Mouse (Mus musculus): Measurements from ENCODE around the gene Laptm5. TPM values are rescaled to one million over a fixed set of nuclear protein-coding genes. Genes with fewer than 3 reads are reported as not detected.
A peak's percentile ranks its signal among the peaks of the same experiment; 100 is the strongest.

Laptm5 gene
- polyA plus RNA-seq, 2 experiments from 2014 or later: 1,726 to 2,325 TPM

DNA sequence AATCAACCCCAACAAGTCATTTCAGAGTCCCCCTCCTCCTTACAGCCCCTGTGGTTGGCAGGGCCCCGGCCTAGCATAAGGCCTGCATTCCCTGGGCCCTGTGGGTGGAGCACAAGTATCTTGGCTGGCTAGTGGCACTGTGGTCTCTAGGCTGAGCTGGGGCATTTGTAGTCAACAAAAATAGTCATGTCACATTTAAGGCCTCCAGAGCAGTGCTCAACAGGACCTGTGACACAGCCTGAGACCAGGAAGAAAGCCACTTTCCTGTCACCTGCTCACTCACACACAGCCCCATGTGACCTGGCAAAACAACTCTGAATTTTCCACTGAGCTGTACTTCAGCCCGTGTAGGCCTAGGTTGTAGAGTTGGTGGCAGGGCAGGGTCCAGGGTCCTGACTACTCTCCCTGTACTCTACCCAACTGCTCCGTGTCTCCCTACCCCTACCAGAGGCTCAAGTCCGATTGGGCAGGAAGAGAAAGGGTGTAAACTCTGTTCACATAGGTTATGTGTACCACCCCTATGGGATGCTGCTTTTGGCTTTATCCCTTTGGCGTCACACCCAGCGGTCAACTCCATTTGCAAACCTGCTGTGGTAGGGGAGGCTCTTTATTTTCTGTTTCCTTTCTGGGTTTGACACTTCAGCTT, 13.0 kb upstream of the Laptm5 start:
- peak; percentile 80 for ATAC-seq

DNA sequence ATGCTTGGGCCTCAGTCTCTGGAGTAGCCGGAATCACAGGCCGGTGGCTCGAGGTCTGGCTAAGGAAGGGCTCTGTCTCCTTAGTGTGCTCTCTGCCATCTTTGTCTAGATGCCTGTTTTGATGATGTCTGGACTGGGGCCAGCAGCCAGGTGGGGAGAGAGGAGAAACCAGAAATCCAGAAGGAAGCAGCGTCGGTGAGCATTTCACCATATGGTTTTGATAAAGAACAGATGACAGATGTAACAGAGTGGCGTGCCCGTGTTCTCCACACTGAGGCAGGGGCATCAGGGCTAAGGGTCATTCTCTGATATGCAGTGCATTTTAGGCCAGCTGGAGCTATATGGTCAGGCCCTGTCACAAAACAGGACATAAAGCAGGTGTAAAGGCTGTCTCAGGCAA, 12.2 kb upstream of the Laptm5 start:
- no peak for ATAC-seq

DNA sequence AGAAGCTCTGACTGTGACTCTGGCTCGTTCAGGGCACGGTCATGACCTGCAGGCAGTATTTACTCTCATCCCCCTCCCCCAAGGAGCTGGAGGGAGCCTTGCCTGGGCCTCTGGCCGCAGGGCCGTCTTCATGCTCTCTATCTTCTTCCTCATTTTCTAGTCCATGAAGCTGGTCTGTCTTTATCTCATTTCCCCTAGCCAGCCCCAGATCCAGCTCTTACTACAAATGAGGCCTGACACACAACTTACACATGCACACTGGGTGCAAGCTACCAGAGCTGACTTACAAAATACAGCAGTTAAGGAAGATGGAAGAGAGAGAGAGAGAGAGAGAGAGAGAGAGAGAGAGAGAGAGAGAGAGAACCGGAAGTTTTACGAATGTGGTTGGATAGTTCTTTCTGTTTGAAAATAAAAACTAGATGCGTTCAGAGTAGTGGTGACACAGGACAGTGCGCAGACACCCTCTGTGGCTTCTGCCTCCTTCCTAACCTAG, 10.6 kb upstream of the Laptm5 start:
- peak; percentile 61 for ATAC-seq

DNA sequence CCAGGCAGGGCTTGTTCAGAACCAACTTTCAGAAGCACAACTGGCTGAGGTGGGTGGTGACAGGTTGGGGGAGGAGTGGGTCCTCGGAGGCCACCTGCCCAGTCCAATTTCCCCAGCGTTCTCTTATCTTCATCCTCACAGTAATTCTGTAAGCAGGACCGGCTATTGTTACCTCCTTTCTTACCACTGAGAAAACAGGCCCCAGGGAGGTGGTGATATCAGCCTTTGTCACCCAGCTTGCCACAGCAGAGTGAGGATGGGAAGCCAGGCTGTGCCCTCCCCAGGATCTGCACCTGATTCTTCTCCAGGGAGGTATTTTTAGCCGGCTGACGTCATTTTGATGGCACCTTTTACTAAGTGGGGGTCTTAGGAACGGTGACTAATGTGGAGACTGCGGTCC, 7.9 kb upstream of the Laptm5 start:
- ATAC-seq: no peak

DNA sequence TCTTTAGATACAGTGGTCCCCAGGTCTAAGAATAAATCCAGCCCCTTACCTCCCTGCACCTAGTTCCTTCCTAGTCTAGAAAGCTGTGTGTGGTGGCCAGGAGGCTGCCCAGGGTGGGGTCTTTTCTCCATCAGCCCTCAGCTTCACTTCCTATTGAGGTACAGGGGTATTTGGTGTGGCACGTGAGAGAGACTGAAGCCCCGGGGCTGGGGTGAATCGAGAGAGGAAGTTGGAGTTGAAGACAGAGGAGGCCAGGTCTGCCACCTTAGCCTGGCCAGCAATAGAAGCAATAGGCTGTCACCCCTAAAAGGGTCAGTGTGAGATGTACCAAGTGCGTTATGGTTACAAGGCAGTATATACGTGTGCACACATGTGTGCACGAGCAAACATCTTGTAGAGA, 7.0 kb upstream of the Laptm5 start:
- no peak for ATAC-seq

DNA sequence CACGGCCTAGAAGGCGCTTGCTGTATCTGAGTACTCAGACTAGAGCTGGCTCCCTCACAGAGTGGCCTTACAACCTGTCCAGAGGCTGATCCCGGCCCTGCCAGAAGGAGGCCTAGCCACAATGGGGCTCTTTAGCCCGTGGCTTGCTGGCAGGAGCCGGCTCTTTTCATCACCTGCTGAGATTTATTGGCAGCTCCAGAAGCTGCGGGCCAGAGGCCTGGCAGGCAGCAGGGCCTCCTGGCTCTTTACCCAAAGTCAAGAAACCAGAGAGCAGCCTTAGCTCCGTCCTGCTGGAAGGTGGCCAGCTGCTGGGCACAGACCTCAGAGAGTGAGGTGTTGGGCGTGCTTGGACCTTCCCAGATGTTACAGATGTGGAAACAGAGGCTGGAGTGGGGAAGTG, 6.6 kb upstream of the Laptm5 start:
- no peak for ATAC-seq

DNA sequence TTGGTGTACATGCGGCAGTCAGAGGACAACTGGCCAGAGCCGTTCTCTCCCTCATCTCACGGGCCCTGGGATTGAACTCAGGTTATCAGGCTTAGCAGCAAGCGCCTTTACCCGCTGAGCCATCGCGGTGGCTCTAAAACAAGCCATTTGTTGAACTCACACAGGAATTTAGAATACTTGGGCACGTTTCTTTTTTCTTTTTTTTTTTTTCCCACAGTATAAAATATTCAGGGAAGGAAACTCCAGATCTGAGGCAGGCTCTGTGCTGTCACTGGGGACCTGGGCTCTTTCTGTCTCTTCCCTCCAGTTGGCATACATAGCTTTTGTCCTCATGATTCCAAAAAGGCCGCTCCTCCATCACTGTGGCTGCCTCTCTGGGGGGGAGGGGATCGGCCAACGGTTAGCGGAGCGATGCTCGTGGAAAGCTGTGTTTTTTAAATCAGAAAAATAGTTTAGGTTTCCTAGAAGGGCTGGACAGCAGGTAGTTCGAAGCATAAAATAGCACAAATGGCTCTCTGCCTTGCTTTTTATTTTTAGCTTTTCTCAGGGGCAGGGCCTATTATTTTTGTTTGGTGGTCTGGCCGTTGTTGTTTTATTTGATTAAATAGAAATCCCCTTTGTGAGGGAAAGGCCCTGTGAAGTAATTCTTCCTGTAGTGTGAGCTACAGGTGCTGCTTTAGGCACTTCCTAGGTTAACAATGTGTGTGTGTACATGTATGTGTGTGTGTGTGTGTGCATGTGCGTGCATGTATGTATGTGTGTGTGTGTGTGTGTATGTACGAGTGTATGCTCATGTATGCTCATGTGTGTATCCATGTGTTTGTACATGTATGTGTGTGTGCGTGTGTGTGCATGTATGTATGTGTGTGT, 5.5 kb upstream of the Laptm5 start:
- ATAC-seq: no peak

DNA sequence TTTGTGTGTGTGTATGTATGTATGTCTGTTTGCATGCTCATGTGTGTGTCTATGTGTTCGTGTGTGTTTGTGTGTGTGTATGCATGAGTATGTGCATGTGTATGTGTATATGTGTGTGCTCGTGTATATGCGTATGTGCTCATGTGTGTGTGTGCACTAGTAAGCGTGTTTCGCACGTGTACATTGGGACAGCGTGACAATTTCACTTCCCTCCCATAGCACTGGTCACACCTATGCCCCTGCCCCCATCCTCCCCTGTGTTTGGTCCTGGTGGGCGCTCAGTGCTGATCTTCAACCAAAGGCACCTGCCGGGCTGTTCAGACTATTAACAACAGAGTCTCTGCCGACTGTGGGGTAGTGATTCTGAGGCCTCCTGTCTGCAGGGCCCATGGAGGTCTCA, 4.8 kb upstream of the Laptm5 start:
- no peak for ATAC-seq

DNA sequence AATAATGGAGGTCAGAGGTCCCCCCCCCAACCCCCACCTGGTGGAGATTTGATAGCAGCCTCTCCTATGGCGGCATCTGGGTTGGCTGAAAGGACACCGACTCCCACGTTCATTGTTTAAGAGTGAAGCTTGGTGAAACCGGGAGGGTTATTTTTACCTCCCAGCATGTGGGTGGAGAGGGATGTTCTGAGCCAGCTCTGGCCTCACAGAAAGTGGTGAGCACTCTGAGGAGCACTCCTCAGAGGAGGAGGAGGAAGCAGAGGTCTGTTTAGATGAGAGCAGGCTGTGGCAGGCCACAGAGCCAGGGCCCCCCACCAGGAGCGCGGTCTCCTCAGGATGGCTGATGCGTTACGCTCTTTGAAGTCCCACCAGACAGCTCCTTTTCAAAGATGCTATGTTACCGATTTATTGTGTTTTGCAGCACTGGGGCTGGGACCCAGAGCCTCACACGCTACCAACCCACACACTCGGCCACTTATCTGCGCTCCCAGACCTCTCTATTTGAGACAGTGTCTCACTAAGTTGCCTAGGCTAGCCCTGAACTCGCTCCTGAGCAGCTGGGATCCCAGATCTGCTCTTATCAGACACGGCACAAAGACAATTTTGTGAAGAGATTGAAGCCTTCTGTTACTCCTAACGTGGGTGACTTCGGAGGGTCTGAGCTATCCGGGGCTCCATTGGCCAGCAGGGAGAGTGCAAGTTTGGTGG, 3.6 kb upstream of the Laptm5 start:
- no peak for ATAC-seq

DNA sequence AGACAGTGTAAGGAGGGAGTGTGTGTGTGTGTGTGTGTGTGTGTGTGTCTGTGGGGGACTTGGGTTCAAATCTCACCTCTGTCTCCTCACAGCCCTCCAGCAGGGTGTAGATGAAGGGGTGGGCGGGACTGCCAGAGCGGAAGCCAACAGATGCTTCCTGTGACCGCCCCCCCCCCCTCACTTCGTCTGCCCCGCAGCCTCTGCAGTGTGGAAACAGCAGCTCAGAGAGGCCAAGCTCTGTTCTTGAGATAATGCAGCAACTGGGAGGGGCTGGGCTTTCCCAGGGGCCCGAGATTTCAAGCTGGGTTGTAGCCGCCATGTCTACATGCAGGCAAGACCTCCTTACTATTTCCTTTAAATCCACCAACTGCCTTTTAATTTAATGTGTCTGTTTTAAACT, 2.3 kb upstream of the Laptm5 start:
- ATAC-seq: peak; percentile 59

DNA sequence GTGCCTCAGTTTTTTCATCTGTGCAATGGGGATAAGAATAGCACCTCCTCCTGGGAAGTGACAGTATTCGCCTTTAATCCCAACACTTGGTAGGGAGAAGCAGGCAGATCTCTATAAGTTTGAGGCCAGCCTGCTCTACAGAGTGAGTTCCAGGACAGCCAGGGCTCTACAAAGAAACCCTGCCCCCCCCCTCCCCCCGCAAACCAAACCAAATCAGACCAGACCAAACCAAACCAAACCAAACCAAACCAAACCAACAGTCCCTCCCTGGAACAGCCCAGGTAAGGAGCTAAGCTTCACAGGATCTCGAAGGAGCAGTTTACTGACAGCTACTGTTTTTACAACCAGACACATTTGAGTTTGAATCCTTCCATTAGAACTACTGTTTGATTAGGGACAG, 299 bp upstream of the Laptm5 start:
- no peak for ATAC-seq

DNA sequence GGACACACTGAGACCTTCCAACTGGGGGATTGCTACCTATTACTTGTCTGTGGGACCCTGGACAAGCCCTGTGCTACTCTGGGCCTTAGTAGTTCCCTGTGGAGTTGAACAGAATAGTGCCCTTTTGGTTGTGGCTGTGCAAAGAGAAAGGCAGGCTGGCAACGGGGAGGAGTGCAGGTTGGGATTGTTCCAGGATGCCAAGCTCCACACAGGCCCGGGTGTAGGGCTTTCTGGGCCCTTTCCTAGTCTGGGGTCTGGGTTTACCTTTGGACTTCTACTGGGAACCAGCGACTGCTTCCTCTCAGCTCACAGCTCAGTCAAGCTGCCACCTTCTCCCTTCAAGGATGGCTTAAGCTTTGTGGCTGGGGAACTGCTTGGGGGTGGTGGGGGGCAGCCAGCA, 586 bp downstream of the Laptm5 start:
- ATAC-seq: no peak

DNA sequence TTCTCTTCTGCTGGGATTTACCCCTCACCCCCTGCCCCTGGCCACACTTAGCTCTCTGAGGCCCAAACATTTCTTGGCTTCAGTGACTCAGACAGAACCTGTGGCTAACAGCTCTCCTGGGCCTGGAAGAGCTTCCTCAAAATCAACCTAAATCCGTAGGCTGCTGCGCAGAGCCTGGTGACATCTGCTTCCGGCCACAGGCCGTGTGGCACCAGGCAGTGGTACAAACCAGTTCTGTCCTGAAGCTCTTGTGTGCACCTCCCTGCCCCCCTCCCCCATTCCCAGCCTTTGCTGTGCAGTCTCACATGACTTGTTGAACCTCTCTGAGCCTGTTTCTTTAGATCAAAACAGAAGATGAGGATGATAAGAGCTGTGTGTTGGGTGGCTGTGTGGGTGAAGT, 1.1 kb downstream of the Laptm5 start:
- ATAC-seq: peak; percentile 75

DNA sequence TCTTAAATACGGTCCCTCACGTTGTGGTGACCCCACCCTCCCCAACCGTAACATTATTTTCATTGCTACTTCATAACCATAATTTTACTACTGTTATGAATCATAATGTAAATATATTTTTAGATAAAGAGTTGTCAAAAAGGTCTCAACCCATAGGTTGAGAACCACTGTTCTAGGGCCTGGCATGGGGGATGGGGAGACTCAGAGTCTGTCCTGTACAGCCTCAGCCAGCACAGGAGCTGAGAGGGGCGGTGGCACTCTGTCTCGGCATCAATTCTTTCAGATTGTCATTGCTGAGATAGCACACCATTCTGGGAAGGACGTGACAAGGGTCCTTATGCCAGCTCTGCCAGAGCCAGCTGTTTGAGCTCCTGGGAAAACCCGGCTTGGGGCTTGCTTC, 1.6 kb downstream of the Laptm5 start:
- peak; percentile 6 for ATAC-seq

DNA sequence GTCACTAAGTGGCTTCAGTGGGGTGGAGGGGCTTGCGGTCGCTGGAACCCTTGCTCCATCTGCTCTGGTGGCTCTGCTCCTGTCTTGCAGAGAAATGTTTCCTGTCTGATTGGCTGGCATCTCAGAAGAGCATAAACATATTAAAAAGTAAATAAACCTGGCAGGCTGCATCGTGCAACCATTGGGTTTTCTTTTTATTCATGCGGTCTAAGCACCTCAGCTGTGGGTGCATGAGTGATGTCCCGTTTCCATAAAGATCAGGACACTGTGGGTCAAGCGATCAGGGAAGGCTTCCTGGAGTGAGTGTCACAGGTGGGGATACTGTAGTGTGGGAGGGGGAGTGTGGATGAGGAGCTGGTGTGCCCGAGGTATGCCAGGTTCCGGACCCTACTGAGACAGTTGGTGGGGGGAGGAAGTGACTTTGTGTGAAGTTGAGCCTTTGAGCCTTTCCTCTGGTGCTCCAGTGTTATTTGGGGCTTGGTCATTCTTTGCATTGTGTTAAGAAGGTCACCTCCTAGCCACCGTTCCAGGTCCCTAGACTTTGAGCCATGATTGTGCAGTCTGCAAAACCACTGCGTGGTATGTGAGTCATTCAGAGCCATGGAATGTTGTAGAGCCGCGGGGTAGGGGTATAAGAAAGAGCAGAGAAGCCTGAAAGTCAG, 2.2 kb downstream of the Laptm5 start:
- ATAC-seq: no peak

DNA sequence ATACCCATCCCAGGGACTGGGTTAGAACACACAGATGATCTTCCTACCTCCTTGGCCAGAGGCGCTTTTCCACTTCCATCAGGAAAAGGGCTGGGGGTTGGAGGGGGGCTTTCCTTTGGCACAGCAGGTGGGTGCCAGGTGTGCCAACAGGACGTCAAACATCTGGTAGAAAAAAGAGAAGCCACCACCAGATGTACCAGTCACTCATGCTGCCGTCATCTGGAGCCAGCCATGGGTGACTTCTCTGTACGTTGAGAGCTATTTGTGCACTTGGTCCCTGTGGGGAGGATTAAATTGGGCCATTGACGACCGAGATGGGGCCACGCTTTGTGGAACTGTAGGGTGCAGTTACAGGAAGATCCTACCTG, 2.7 kb downstream of the Laptm5 start:
- ATAC-seq: no peak

DNA sequence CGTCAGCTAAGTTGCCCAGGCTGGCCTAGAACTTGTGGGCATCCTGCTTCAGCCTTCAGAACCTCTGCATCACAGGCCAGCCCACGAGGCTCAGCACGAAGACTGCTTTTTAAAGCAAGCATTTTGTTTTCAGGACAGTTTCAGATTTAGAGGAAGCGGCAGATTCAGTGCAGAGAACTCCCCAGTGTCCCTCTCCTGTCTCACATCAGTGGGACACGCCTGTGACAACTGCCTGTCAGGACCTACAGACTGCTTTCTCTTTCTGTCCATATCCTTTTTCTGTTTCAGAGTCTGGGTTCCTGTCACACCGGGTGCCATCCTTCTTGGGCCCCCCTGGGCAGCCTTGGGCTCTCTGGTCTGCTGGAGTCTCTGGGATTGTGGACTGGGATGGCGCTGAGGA, 3.7 kb downstream of the Laptm5 start:
- ATAC-seq: no peak

DNA sequence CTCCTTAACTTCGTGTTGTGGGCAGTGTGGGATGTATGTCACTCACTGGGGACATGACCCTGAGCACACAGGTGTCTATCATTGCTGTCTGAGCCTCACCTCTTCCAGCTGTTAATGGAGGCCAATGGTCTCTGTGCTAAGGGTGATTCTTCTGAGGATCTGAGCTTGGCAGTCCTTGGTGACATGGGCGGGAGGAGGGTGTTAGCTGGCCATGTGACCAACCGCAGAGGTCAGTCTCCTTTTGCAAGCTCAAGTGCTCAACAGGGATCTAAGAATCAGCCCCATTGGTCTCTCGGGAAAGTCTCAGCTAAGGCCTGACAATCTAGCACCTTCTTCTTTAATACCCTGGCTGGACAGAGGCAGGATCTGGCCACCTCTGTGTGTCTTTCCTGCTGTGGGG, 4.6 kb downstream of the Laptm5 start:
- no peak for ATAC-seq

DNA sequence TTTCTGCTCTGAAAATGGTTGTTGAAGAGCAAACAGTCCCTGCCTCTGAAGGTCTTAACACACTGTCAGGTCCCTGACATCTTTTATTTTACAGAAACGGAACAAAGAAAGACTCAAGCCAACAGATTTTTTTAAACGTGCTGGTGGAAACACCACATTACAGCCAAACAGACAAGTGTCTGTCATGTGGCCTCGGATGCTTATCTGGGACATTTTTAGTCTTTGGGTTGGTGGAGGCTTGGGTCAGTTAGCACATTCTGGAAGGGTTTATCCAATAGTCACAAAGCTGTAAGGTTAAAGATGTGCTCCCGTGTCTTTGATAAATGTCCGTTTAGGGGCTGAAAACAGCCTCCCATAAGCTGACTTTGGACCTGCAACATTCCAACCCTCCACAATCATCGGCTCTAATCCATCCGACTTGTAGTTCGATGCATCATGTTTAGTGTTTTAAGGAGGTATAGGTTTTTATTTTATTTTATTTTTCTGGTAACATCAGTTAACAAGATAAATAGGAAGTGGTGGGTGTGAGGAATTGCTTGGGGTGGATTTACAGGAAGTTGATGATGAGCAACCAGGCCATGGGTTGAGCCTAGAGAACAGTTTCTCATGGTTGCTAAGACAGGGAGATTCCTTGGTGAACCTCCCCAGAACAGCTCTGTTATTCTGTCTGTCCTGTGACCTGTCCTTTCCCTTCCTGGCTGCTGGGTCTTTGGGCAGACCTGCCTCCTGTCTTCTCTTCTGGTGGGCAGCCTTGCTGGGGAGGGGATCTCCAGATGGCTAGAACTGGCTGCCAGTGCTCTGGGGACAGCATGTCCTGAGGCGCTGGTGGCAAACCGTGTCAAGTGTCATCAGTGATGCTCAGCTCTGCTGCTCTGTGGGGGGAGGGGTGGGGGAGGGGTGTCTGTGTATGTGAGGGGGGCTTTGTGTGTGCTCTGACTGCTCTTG, 6.2 kb downstream of the Laptm5 start:
- peak; percentile 32 for ATAC-seq

DNA sequence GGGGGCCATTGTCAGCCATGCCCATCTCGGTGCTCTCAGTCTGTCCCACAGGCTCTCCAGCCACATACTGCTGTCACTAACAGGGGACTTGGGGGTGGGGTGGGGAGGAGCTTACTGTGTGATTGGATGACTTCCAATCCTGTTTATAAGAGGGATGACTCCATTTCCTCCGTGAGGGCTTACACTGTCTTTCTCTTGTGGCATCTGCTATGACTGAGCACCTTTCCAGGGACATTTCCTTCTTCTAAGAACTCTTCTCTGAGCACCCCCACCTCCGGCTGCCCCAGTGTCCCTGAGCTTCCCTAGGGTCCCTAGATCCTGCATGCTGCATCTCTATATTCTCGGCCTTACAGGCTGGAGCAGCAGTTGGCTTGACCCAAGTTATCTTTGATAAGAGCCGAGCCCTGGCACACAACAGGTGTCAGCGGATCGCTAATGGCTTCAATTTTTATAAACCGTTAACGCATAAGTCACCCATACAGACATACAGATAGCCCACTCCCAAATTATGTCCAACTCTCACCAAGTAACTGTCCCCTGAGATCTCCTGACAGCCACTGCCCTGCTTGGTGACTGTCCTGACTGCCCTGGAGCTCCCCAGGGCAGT, 6.9 kb downstream of the Laptm5 start:
- no peak for ATAC-seq

DNA sequence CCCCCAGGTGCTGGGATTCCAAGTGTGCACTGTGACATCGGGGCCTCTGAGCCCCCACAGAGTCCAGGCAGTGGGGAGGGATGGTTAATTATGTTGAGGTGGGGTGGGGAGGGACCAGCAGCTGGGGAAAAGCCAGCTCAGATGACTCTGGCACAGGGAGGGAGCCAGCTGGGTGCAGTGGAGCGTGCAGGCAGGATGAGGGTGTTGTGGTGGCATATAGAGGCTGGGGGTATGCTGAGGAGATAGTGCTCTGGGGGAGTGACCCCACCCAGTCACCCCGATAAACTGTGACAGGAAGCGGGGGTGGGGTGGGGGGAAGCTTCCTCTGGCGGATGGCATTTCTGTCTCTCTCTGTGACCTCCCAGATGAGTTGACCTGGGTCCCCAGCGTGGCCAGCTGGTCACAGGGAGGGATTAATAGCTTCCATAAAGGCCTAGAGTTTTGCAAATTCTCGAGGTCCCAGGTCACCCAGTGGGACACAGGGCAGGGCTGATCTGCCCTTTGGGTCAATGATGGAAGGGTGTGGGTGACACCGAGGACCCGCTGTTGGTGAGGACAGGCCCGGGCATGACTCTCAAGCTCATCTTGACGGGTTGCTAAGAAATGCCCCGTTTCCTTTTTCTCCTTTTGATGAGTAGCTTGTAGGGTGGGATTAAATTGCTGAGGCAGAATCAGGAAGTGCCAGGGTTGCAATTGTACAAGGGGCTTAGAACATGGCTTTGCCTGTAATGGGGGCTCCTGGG, 8.2 kb downstream of the Laptm5 start:
- peak; percentile 78 for ATAC-seq
